Mouse (Mus musculus) right cerebral cortex, adult 18-20 months (tissue): ENCODE data around the gene Reps2.

Experiments used
- DNase-seq: peaks from one replicate; pipeline ENCODE4 v3.0.0; 2022; ENCODE audit warnings: mixed read lengths

Gene Reps2

DNA sequence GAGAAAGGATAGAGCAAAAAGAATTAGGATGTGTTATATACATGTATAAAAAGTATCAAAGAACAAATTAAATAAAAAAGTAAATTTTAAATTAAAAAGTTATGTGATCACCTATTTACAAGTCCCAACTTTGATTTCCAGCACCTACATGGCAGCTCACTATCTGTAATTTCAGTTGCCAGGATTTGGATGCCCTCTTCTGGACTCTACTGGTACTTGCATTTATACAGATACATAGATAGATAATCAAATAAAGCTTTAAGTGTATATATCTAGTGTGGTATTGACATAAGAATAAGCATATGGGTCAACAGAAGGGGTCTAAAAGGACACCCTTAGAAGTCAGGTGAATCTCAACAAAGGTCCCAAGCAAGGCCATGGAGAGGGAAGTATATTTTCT is 155.7 kb downstream of the Reps2 start:
- DNase-seq = no peak

DNA sequence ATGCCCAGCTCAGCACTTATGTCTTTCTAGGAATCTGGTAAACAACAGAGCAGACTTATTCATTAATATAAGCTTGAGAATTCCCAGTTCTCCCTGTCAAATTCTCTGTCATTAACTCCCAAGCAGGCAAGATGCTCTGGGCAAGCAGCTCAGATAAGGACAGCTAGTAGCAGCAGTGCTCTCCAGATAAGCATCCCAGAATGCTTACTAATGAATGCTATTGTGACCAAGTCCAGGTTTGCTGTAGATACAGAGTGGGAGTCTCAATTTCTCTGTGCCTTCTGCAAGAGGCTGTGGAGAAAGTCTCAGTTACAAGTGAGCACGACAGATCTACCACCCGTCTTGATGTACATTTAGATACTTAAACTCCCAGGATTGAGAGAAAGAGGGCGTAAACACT is 173.2 kb downstream of the Reps2 start:
- no peak for DNase-seq

DNA sequence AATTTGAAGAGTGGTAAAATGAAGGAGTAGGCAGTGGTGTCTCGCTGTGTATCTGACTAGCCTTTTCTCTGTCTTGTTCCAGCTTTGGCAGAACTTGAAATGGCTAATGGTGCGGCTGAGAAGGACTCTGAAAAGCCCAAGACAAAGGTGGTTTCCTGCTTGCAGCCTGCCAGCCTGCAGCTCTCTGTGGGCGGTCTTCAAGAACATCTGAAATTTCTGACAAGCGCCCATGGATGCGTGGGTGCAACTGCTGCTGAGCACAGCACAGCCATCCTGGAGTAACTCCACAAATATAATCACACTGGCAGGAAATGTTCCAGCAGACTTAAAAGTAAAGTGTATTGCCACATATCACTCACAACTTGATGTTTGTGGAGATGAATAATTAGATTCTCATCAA is 181.3 kb downstream of the Reps2 start:
- peak; percentile 84 for DNase-seq

- no peak for DNase-seq
Measured at GRCm38 (mm10) chrX:162456445-162456844, 187.0 kb downstream of the Reps2 start.

DNA sequence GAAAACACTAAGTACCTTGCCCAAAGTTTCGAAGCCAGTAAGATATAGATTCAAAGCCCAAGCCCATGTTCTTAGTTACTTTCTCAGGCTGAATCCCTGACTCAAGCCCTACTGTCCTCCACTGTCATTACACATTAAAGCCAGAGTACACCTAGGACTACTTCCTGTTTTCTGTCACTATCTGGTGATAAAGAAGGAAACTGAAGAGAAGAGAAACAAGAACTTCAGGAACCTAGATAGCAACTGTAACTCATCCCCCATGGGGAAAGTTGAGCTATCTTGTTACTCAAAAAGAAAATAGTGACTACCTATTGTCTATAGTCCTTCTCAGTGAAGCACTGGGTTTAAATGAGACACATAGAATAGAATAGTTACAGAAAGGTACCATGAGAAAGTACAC is 188.1 kb downstream of the Reps2 start:
- no peak for DNase-seq

DNA sequence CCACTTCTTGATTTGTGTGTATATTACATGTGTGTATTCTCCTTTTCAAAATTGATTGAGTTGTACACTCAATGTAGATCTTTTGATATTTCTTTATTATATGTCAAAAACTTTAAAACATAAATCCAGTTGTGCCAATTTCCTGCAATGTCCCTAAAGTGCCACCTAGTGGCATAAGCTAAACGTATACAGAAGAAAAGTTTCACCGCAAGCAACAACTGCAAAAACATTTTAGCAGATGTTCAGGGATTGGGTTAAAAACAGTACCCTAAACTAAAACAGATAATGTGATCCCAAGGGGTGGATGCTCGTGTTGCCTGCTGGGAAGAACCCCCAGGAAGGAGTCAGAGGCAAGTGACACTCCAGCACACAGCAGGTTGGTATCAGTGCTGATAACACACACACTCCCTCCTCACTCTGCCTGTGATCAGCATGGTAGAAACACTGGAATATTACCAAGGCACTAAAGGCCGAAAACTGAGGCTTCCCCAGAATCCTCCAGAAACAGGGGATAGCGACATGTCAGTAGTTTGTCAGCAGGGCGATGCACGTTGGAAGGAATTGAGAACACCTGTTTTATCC is 189.5 kb downstream of the Reps2 start:
- DNase-seq = no peak

DNA sequence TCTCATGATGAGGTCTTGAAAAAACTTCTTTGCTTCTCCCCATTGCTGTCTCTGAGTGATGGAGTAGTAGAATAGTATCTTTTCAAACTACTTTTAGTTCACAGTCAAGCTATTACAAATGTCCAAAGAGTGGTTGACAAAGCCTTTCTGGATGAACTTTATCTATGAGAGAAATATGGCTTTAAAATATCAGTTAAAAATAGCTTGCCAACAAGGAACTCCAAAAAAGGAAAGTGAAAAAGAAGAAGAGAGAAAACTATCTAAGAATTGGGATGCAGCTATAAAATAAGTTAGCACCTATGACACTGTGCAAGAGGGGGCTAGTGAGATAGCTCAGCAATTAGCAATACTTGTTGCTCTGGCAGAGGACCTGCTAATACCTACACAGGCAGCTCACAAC is 190.8 kb downstream of the Reps2 start:
- no peak for DNase-seq

DNA sequence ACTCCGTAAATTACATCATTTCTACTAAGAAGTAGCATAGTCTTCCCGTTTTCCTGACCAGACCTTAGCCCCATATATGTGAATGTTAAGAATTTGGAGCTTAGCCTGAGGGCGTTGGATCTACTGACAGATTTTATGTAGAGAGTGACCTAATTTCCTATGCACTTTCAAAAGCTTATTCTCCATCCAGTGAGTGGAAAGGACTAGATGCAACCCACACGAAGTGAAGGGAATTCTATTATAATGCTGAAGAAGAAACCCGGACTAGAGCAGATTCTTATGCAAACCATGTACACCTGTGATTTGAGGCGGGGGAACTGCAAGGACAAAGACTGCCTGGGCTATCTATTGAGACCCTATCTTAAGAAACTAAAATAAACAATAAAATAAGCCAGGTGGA is 195.5 kb downstream of the Reps2 start:
- DNase-seq = no peak

- no peak for DNase-seq
Measured at GRCm38 (mm10) chrX:162446678-162447318, 196.7 kb downstream of the Reps2 start.

DNA sequence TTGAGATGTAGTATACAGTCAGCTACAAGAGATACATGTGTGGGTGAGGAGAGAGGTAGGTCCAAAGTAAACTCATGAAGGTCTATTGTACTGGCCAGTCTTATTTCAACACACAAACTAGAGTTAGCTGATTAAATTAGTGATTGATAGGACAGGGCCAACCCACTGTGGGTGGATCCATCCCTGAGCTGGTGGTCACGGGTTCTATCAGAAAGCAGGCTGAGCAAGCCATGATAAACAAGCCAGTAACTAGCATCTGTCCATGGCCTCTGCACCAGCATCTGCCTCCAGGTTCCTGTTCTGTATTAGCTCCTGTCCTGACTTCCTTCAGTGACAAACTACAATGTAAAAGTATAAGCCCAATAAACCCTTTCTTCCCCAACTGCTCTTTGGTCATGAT is 200.1 kb downstream of the Reps2 start:
- no peak for DNase-seq

DNA sequence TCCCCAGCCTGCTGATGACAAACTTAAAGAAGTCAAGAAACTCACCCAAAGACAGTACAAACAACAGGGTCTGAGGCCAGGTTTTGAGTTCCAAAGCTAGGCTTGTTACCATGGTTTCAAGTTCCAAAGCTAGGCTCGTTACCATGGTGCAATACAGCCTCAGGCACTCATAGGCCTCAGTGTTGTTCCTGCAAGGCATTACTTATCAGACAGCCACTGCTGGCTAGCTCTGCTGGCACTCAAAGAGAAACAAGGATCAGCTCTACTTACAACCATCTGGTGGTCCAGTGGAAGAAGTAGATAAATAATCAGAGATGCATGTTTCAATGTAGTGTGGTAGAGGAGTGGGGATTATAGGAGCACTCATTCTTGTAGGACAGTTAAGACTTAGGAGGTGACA is 200.5 kb downstream of the Reps2 start:
- no peak for DNase-seq

- no peak for DNase-seq
Measured at GRCm38 (mm10) chrX:162432776-162433543, 210.5 kb downstream of the Reps2 start.

DNA sequence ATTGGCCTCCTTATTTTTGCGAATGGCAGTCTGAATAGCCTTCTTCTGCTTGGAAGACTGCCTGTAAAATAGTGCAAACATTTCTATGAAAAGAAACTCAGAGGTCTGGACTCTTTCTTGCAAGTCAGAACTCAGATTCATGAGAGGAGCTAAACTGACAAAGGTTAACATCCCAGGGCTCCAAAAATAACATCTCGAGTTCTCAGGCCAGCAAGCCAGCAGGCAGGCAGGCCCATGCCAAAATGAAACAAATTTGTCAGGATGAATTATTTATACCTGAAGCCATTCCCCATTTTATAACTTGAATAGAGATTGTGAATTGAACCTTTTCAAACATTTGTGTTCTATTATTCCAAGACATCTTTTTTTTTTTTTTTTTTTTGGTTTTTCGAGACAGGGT is 215.8 kb downstream of the Reps2 start:
- DNase-seq = no peak

GRCm38 (mm10) chrX:162419431-162419830 is 224.0 kb downstream of the Reps2 start:
- DNase-seq = no peak

DNA sequence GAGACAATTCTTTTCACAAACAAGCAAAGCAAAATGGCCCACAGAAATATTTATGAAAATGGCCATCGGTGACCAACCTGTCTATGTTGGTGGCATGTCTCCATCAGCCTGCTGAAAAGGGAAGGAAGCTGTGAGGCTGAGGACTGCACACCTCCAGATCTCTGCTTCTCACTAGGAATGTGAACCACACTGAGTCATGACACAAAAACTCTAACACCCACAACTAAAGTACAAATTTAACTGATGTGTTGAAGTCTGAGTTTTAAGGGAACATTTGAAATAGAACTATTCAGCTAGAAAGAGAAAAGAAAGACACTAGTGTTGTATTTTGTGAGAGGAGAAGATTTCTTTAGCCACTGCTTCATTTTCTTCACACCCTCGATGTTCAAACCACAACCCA is 230.3 kb downstream of the Reps2 start:
- DNase-seq = peak; percentile 28

- DNase-seq = no peak
Measured at GRCm38 (mm10) chrX:162407291-162407690, 236.2 kb downstream of the Reps2 start.

GRCm38 (mm10) chrX:162402487-162402886 is 241.0 kb downstream of the Reps2 start:
- DNase-seq = peak; percentile 23

DNA sequence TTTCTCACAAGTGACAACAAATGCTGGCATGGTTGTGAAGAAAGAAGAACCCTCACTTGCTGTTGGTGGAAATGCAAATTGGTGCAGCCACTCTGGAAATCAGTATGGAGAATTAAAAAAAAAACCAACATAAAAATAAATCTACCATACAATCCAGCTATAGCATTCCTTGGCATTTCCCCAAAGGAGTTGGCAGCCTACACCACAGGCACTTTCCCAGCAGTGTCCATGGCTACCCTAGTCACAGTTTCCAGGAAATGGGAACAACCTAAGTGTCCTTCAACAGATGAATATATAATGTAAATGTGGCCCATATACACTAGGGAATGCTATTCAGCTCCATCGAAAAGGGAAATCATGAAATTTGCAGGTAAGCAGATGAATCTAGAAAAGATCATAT is 262.7 kb downstream of the Reps2 start:
- peak; percentile 5 for DNase-seq

GRCm38 (mm10) chrX:162363206-162363605 is 280.2 kb downstream of the Reps2 start:
- DNase-seq = no peak
